In the genomic region with DNA sequence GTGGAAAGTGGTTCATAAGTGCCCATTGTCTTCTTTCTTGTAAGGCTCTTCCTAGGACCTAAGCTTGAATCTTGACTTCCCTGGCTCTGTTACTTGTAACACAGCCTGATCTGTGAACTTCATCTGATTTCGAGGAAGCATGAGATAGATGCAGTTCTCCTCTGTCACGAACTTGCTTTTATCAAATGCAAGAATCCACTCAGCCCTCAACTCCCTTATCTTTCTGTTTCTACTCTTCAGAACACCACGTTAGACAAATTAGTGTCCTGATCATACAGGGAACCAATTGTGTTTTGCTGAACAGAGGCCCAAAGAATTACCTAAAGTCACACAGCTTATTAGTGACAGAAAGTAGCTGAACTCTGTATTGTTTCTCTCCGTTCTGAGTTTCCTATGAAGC, we compare ENCODE assay signal across 26 mouse cellular contexts.
"Had no signal": no experiment of that assay in that cellular context is flagged by ENCODE, and none has a peak within 500 bp of the region (broad histone marks: within the 10 kb centered on the region; RNA-seq: fewer than 3 reads in every experiment).

No protein-coding gene starts in this region.

- H3K4me3 ChIP-seq: limb, embryonic 10.5 days; limb, embryonic 12.5 days; limb, embryonic 13.5 days; limb, embryonic 15.5 days; liver, embryonic 12.5 days; liver, embryonic 13.5 days; liver, embryonic 15.5 days; lung, embryonic 15.5 days; megakaryocyte, embryonic 14.5 days; midbrain, embryonic 10.5 days; midbrain, embryonic 12.5 days; midbrain, embryonic 13.5 days; midbrain, embryonic 15.5 days; myocyte had no signal

- H3K27ac ChIP-seq: limb, embryonic 10.5 days; limb, embryonic 12.5 days; limb, embryonic 13.5 days; limb, embryonic 15.5 days; liver, embryonic 12.5 days; liver, embryonic 13.5 days; liver, embryonic 14.5 days; liver, embryonic 15.5 days; lung, embryonic 15.5 days; macrophage; midbrain, embryonic 10.5 days; midbrain, embryonic 12.5 days; midbrain, embryonic 13.5 days; midbrain, embryonic 15.5 days had no signal

- H3K4me1 ChIP-seq: megakaryocyte, embryonic 14.5 days; midbrain, embryonic 10.5 days; midbrain, embryonic 12.5 days; midbrain, embryonic 13.5 days; midbrain, embryonic 15.5 days had no signal

- H3K9me3 ChIP-seq: limb, embryonic 10.5 days; limb, embryonic 12.5 days; limb, embryonic 13.5 days; limb, embryonic 15.5 days; liver, embryonic 12.5 days; liver, embryonic 13.5 days; liver, embryonic 15.5 days; lung, embryonic 15.5 days; megakaryocyte, embryonic 14.5 days; midbrain, embryonic 10.5 days; midbrain, embryonic 12.5 days; midbrain, embryonic 13.5 days; midbrain, embryonic 15.5 days had no signal

- H3K27me3 ChIP-seq: limb, embryonic 12.5 days; limb, embryonic 13.5 days; limb, embryonic 15.5 days; liver, embryonic 12.5 days; liver, embryonic 15.5 days; lung, embryonic 15.5 days; megakaryocyte, embryonic 14.5 days; midbrain, embryonic 13.5 days; midbrain, embryonic 15.5 days had no signal

- H3K36me3 ChIP-seq: limb, embryonic 10.5 days; limb, embryonic 12.5 days; limb, embryonic 13.5 days; limb, embryonic 15.5 days; liver, embryonic 12.5 days; liver, embryonic 13.5 days; liver, embryonic 15.5 days; lung, embryonic 15.5 days; midbrain, embryonic 10.5 days; midbrain, embryonic 12.5 days; midbrain, embryonic 13.5 days; midbrain, embryonic 15.5 days had no signal

- H3K9ac ChIP-seq: limb, embryonic 12.5 days; limb, embryonic 13.5 days; limb, embryonic 15.5 days; liver, embryonic 12.5 days; liver, embryonic 13.5 days; liver, embryonic 14.5 days; liver, embryonic 15.5 days; liver, postnatal 0 days; lung, embryonic 14.5 days; lung, embryonic 15.5 days; midbrain, embryonic 12.5 days; midbrain, embryonic 13.5 days; midbrain, embryonic 15.5 days had no signal

- DNase-seq: left cerebral cortex, postnatal 4 days; liver; liver, embryonic 13.5 days; liver, postnatal 0 days; lung, adult 18-20 months; lung, adult 2 months; lung, embryonic 14.5 days; lung, postnatal 10 days; lung, postnatal 14 days; lung, postnatal 36 days; midbrain, embryonic 14.5 days had no signal
